Mouse (Mus musculus): ENCODE measurements around the gene Hddc3. TPM values are rescaled to one million over a fixed set of nuclear protein-coding genes. Genes with fewer than 3 reads are reported as not detected.
A peak's percentile ranks its signal among the peaks of the same experiment; 100 is the strongest.

Hddc3 gene
- polyA plus RNA-seq, 1 experiment from 2014 or later: 14.4 TPM

GRCm38 (mm10) chr7:80336932-80337331 is 6.0 kb upstream of the Hddc3 start:
- Histone ChIP-seq H3K4me2 (no peak overlapping the region), H3K27me3 (replicated peaks) (no peaks in the 10 kb centered on the region), H3K4me1 (replicated peaks) (peaks cover 24% of the 10 kb centered on the region), H3K27ac (ENCODE audit: poor library complexity, severe bottlenecking) (no peak overlapping the region), H3K9me3 (replicated peaks) (peaks cover 6% of the 10 kb centered on the region; the same call in 1 of the 2 replicates), H3K4me3 (no peak overlapping the region), H3K9ac (no peak overlapping the region), H3K36me3 (peaks cover 58% of the 10 kb centered on the region)
- WGBS: 88% methylated on average over 3 of the region's 3 CpGs
- ATAC-seq (ENCODE audit: insufficient number of reproducible peaks, low FRiP score): no peak

GRCm38 (mm10) chr7:80339371-80339770 is 3.5 kb upstream of the Hddc3 start:
- H3K4me1 ChIP-seq (replicated peaks): peaks cover 41% of the 10 kb centered on the region
- H3K4me3 ChIP-seq: peak overlapping the region; percentile 79
- H3K27ac ChIP-seq (ENCODE audit: poor library complexity, severe bottlenecking): peak overlapping the region; percentile 48; the same call in 1 of the 2 replicates
- H3K4me2 ChIP-seq: peak overlapping the region; percentile 89
- H3K9me3 ChIP-seq (replicated peaks): no peaks in the 10 kb centered on the region
- no peak for ATAC-seq (ENCODE audit: insufficient number of reproducible peaks, low FRiP score)
- H3K27me3 ChIP-seq (replicated peaks): no peaks in the 10 kb centered on the region
- peak overlapping the region; percentile 83 for H3K9ac ChIP-seq
- 9% methylated on average over 17 of the region's 17 CpGs for WGBS
- peaks cover 33% of the 10 kb centered on the region for H3K36me3 ChIP-seq

- no peaks in the 10 kb centered on the region for H3K27me3 ChIP-seq (replicated peaks)
- H3K27ac ChIP-seq (ENCODE audit: poor library complexity, severe bottlenecking): peak overlapping the region; percentile 78
- H3K4me1 ChIP-seq (replicated peaks): peaks cover 41% of the 10 kb centered on the region
- H3K4me2 ChIP-seq: peak overlapping the region; percentile 89
- under 1% methylated on average over 45 of the region's 45 CpGs for WGBS
- H3K4me3 ChIP-seq: peak overlapping the region; percentile 79
- peak; percentile 97 for ATAC-seq (ENCODE audit: insufficient number of reproducible peaks, low FRiP score)
- peak overlapping the region; percentile 83 for H3K9ac ChIP-seq
- H3K9me3 ChIP-seq (replicated peaks): no peaks in the 10 kb centered on the region
- H3K36me3 ChIP-seq: peaks cover 27% of the 10 kb centered on the region
Observed at GRCm38 (mm10) chr7:80339793-80340628, 2.9 kb upstream of the Hddc3 start.

- H3K36me3 ChIP-seq: peaks cover 24% of the 10 kb centered on the region
- peak; percentile 68 for ATAC-seq (ENCODE audit: insufficient number of reproducible peaks, low FRiP score)
- 0 out of 2 replicates have a peak, but pooled peaks cover 4% of the 10 kb centered on the region for H3K9me3 ChIP-seq (replicated peaks)
- H3K27ac ChIP-seq (ENCODE audit: poor library complexity, severe bottlenecking): peak within 1 kb of the TSS; percentile 78
- no peaks in the 10 kb centered on the region for H3K27me3 ChIP-seq (replicated peaks)
- H3K4me2 ChIP-seq: peak within 1 kb of the TSS; percentile 89
- peaks cover 43% of the 10 kb centered on the region for H3K4me1 ChIP-seq (replicated peaks)
- peak within 1 kb of the TSS; percentile 79 for H3K4me3 ChIP-seq
- H3K9ac ChIP-seq: peak within 1 kb of the TSS; percentile 83
- 2% methylated on average over 11 of the region's 11 CpGs for WGBS
Observed at GRCm38 (mm10) chr7:80340793-80341192, 2.1 kb upstream of the Hddc3 start, which contains the start of gene Unc45a. TSS of gene Unc45a (minus strand) at chr7:80341005.

- 54% methylated on average over 7 of the region's 7 CpGs for WGBS
- no peak for ATAC-seq (ENCODE audit: insufficient number of reproducible peaks, low FRiP score)
- peaks cover 14% of the 10 kb centered on the region for H3K36me3 ChIP-seq
- no peak overlapping the region for H3K27ac ChIP-seq (ENCODE audit: poor library complexity, severe bottlenecking)
- H3K4me2 ChIP-seq: no peak overlapping the region
- no peaks in the 10 kb centered on the region for H3K27me3 ChIP-seq (replicated peaks)
- H3K4me1 ChIP-seq (replicated peaks): peaks cover 48% of the 10 kb centered on the region
- H3K9ac ChIP-seq: no peak overlapping the region
- 0 out of 2 replicates have a peak, but pooled peaks cover 4% of the 10 kb centered on the region for H3K9me3 ChIP-seq (replicated peaks)
- H3K4me3 ChIP-seq: no peak overlapping the region
Observed at GRCm38 (mm10) chr7:80341793-80342192, 1.1 kb upstream of the Hddc3 start.

GRCm38 (mm10) chr7:80343270-80344018 is 540 bp downstream of the Hddc3 start:
- H3K27me3 ChIP-seq (replicated peaks): no peaks in the 10 kb centered on the region
- H3K4me3 ChIP-seq: peak overlapping the region; percentile 69
- peak overlapping the region; percentile 77 for H3K4me2 ChIP-seq
- peak overlapping the region; percentile 64; the same call in 1 of the 2 replicates for H3K27ac ChIP-seq (ENCODE audit: poor library complexity, severe bottlenecking)
- H3K4me1 ChIP-seq (replicated peaks): peaks cover 47% of the 10 kb centered on the region
- H3K9ac ChIP-seq: peak overlapping the region; percentile 92
- no peak for ATAC-seq (ENCODE audit: insufficient number of reproducible peaks, low FRiP score)
- H3K36me3 ChIP-seq: peaks cover 4% of the 10 kb centered on the region; the same call in 1 of the 2 replicates
- 0 out of 2 replicates have a peak, but pooled peaks cover 4% of the 10 kb centered on the region for H3K9me3 ChIP-seq (replicated peaks)
- WGBS: 24% methylated on average over 19 of the region's 19 CpGs

GRCm38 (mm10) chr7:80346173-80346572 is 3.3 kb downstream of the Hddc3 start:
- Histone ChIP-seq H3K9ac (no peak overlapping the region), H3K27me3 (replicated peaks) (no peaks in the 10 kb centered on the region), H3K4me1 (replicated peaks) (peaks cover 31% of the 10 kb centered on the region), H3K36me3 (peaks cover 22% of the 10 kb centered on the region), H3K4me3 (no peak overlapping the region), H3K4me2 (no peak overlapping the region), H3K27ac (ENCODE audit: poor library complexity, severe bottlenecking) (no peak overlapping the region), H3K9me3 (replicated peaks) (0 out of 2 replicates have a peak, but pooled peaks cover 4% of the 10 kb centered on the region)
- 78% methylated on average over 9 of the region's 9 CpGs for WGBS
- ATAC-seq (ENCODE audit: insufficient number of reproducible peaks, low FRiP score): no peak

GRCm38 (mm10) chr7:80346830-80347229 is 3.9 kb downstream of the Hddc3 start:
- H3K9me3 ChIP-seq (replicated peaks): 0 out of 2 replicates have a peak, but pooled peaks cover 4% of the 10 kb centered on the region
- no peak overlapping the region for H3K4me3 ChIP-seq
- no peak overlapping the region for H3K4me2 ChIP-seq
- peaks cover 26% of the 10 kb centered on the region for H3K4me1 ChIP-seq (replicated peaks)
- H3K27ac ChIP-seq (ENCODE audit: poor library complexity, severe bottlenecking): no peak overlapping the region
- peaks cover 27% of the 10 kb centered on the region for H3K36me3 ChIP-seq
- no peak overlapping the region for H3K9ac ChIP-seq
- no peaks in the 10 kb centered on the region for H3K27me3 ChIP-seq (replicated peaks)
- 66% methylated on average over 5 of the region's 5 CpGs for WGBS
- no peak for ATAC-seq (ENCODE audit: insufficient number of reproducible peaks, low FRiP score)

- H3K9ac ChIP-seq: no peak overlapping the region
- no peaks in the 10 kb centered on the region for H3K27me3 ChIP-seq (replicated peaks)
- 68% methylated on average over 13 of the region's 13 CpGs for WGBS
- H3K4me3 ChIP-seq: no peak overlapping the region
- ATAC-seq (ENCODE audit: insufficient number of reproducible peaks, low FRiP score): no peak
- 0 out of 2 replicates have a peak, but pooled peaks cover 4% of the 10 kb centered on the region for H3K9me3 ChIP-seq (replicated peaks)
- peaks cover 37% of the 10 kb centered on the region for H3K36me3 ChIP-seq
- H3K4me1 ChIP-seq (replicated peaks): peaks cover 17% of the 10 kb centered on the region
- H3K4me2 ChIP-seq: no peak overlapping the region
- H3K27ac ChIP-seq (ENCODE audit: poor library complexity, severe bottlenecking): no peak overlapping the region
Observed at GRCm38 (mm10) chr7:80347670-80348586, 5.0 kb downstream of the Hddc3 start.

- H3K4me3 ChIP-seq: no peak overlapping the region
- H3K9ac ChIP-seq: no peak overlapping the region
- no peak overlapping the region for H3K4me2 ChIP-seq
- peaks cover 7% of the 10 kb centered on the region; the same call in 1 of the 2 replicates for H3K4me1 ChIP-seq (replicated peaks)
- no peaks in the 10 kb centered on the region for H3K27me3 ChIP-seq (replicated peaks)
- no peaks in the 10 kb centered on the region for H3K9me3 ChIP-seq (replicated peaks)
- 53% methylated on average over 2 of the region's 2 CpGs for WGBS
- ATAC-seq (ENCODE audit: insufficient number of reproducible peaks, low FRiP score): no peak
- no peak overlapping the region for H3K27ac ChIP-seq (ENCODE audit: poor library complexity, severe bottlenecking)
- H3K36me3 ChIP-seq: peaks cover 51% of the 10 kb centered on the region
Observed at GRCm38 (mm10) chr7:80350808-80351207, 7.9 kb downstream of the Hddc3 start.

All from heart, embryonic 12.5 days (tissue).